Mouse (Mus musculus): ENCODE measurements around the gene Pold2. TPM values are rescaled to one million over a fixed set of nuclear protein-coding genes. Genes with fewer than 3 reads are reported as not detected.
"Not testable (repeated sequence)": the region's sequence is repeated elsewhere in the genome, so short reads cannot be mapped to it uniquely, and the experiment has no call there.

Gene Pold2
- polyA plus RNA-seq, 1 experiment from 2014 or later = 48.6 TPM

DNA sequence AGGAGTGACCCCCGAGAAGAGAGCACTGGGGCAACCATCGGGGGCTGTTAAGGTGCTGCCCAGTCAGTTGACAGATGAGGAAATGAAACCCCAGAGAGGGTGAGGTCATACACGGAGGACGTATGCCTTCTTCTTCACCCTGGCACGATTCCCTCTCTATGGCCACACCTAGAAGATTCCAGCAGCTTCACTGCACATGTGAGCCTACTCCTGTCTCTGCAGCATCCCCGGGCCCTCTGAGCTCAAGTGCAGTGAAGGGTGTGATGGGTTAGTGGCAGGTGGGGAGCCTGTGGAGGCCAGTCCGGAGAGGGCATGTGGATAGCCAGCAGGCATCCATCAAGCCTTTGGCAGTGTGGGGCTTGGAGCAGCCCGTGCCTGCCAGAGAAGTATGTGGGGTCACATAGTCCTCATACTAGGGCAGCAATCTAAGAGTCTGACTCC, 14.1 kb upstream of the Pold2 start:
- no peak overlapping the region for H3K9ac ChIP-seq (replicated peaks; ENCODE audit: low read depth, low read length)
- H3K36me3 ChIP-seq (ENCODE audit: control insufficient read depth, insufficient read depth, low read length) = no peaks in the 10 kb centered on the region
- ATAC-seq (ENCODE audit: low read depth) = 0 out of 2 replicates have a peak, but pooled peaks have one; percentile 26
- no peaks in the 10 kb centered on the region for H3K9me3 ChIP-seq (ENCODE audit: control insufficient read depth, low read length)
- H3K4me2 ChIP-seq (ENCODE audit: low read depth, low read length) = no peak overlapping the region
- H3K4me3 ChIP-seq (ENCODE audit: low read depth, low read length) = no peak overlapping the region
- H3K27me3 ChIP-seq (ENCODE audit: control insufficient read depth, insufficient read depth, low read length) = no peaks in the 10 kb centered on the region
- 59% methylated on average over 8 of the region's 8 CpGs for WGBS
- 0 out of 2 replicates have a peak, but pooled peaks cover 3% of the 10 kb centered on the region for H3K4me1 ChIP-seq (ENCODE audit: control insufficient read depth, insufficient read depth, low read length)
- H3K27ac ChIP-seq (ENCODE audit: low read depth, low read length) = no peak overlapping the region

DNA sequence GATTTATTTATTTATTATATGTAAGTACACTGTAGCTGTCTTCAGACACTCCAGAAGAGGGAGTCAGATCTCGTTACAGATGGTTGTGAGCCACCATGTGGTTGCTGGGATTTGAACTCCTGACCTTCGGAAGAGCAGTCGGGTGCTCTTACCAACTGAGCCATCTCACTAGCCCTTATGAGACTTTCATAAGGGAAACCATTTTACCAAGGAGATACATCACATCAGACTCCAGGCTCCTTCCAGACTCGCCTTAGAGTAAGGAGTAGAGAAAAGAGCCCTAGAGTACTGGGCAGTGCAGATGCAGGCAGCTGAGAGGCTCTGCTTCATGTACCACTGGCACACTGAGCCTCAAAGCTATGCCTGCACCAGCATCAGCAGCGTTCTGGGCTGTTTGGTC, 10.5 kb upstream of the Pold2 start:
- peak overlapping the region; percentile 10; the same call in 1 of the 2 replicates for H3K27ac ChIP-seq (ENCODE audit: low read depth, low read length)
- 75% methylated on average over 4 of the region's 5 CpGs for WGBS
- ATAC-seq (ENCODE audit: low read depth) = not testable (repeated sequence)

DNA sequence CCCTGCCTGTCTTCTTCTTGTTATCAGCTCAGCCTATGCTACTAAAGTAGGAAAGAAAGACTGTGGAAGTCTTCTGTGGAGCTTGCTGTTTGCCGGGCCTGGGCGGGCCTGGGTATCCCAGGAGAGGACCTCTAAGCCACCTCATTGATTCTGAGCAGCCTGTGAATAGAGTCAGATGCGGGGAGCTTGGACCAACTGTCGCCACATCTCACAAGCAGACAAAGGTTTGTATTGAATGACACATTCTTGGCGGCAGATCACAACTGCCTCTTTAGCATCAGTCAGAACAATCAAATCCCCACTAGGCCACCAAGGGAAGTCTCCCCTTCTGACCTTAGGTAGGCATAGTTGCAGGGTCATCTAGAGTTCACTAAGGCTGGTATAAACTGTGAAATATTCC, 9.2 kb upstream of the Pold2 start:
- 14% methylated on average over 5 of the region's 5 CpGs for WGBS
- H3K4me2 ChIP-seq (ENCODE audit: low read depth, low read length) = no peak overlapping the region
- no peak overlapping the region for H3K9ac ChIP-seq (replicated peaks; ENCODE audit: low read depth, low read length)
- 0 out of 2 replicates have a peak, but pooled peaks cover 5% of the 10 kb centered on the region for H3K4me1 ChIP-seq (ENCODE audit: control insufficient read depth, insufficient read depth, low read length)
- H3K36me3 ChIP-seq (ENCODE audit: control insufficient read depth, insufficient read depth, low read length) = no peaks in the 10 kb centered on the region
- no peaks in the 10 kb centered on the region for H3K9me3 ChIP-seq (ENCODE audit: control insufficient read depth, low read length)
- no peak overlapping the region for H3K27ac ChIP-seq (ENCODE audit: low read depth, low read length)
- no peak overlapping the region for H3K4me3 ChIP-seq (ENCODE audit: low read depth, low read length)
- no peaks in the 10 kb centered on the region for H3K27me3 ChIP-seq (ENCODE audit: control insufficient read depth, insufficient read depth, low read length)
- no peak for ATAC-seq (ENCODE audit: low read depth)

More for the DNA sequence above, 10.5 kb upstream of the Pold2 start:
- H3K9me3 ChIP-seq (ENCODE audit: control insufficient read depth, low read length); H3K27me3 ChIP-seq (ENCODE audit: control insufficient read depth, insufficient read depth, low read length); H3K9ac ChIP-seq (replicated peaks; ENCODE audit: low read depth, low read length); H3K4me3 ChIP-seq (ENCODE audit: low read depth, low read length); H3K36me3 ChIP-seq (ENCODE audit: control insufficient read depth, insufficient read depth, low read length); H3K4me2 ChIP-seq (ENCODE audit: low read depth, low read length); H3K4me1 ChIP-seq (ENCODE audit: control insufficient read depth, insufficient read depth, low read length): not testable (repeated sequence)

DNA sequence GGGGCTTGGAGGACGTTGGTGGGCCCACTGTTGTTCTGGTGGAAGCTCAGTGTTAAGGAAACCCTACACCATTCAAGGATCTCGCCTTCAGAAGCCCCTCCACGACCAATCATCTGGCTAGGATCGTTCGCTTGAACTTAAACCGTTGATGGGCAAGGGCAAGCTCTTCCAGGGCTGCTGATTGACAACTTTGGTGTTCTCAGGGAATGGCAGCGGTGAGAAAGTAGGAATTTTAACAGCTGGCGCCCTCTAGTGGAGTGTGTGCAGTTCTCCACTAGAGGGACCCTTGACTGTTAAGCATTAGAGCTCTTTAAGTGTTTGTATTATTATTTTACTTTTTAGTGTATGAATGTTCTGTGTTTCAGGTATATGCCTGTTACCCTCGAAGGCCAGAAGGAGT, 8.1 kb upstream of the Pold2 start:
- ATAC-seq (ENCODE audit: low read depth) = no peak
- H3K4me2 ChIP-seq (ENCODE audit: low read depth, low read length) = no peak overlapping the region
- H3K4me1 ChIP-seq (ENCODE audit: control insufficient read depth, insufficient read depth, low read length) = 0 out of 2 replicates have a peak, but pooled peaks cover 3% of the 10 kb centered on the region
- no peak overlapping the region for H3K4me3 ChIP-seq (ENCODE audit: low read depth, low read length)
- 17% methylated on average over 9 of the region's 9 CpGs for WGBS
- no peaks in the 10 kb centered on the region for H3K9me3 ChIP-seq (ENCODE audit: control insufficient read depth, low read length)
- H3K27ac ChIP-seq (ENCODE audit: low read depth, low read length) = no peak overlapping the region
- no peak overlapping the region for H3K9ac ChIP-seq (replicated peaks; ENCODE audit: low read depth, low read length)
- no peaks in the 10 kb centered on the region for H3K36me3 ChIP-seq (ENCODE audit: control insufficient read depth, insufficient read depth, low read length)
- no peaks in the 10 kb centered on the region for H3K27me3 ChIP-seq (ENCODE audit: control insufficient read depth, insufficient read depth, low read length)

DNA sequence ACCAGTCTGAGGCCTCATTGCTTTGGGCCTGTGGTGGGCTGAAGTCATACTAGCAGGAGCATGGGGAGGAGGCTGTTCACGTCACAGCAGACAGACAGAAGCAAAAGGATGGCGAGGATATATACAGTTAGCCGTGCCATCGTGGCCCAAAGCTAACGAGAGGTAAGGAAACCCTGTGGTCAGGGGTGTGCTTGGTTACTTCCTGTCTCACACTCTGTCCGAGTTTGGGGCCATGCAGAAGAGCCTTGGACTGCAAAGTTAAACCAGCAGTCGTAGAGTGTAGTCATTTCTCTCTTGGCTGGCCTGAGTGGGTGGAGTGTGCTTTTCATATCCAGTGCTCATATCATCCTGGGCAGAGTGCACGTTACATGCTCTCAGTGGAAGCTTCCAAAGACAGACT, 4.4 kb upstream of the Pold2 start:
- no peak overlapping the region for H3K9ac ChIP-seq (replicated peaks; ENCODE audit: low read depth, low read length)
- H3K4me2 ChIP-seq (ENCODE audit: low read depth, low read length) = no peak overlapping the region
- H3K27ac ChIP-seq (ENCODE audit: low read depth, low read length) = no peak overlapping the region
- H3K36me3 ChIP-seq (ENCODE audit: control insufficient read depth, insufficient read depth, low read length) = no peaks in the 10 kb centered on the region
- no peaks in the 10 kb centered on the region for H3K9me3 ChIP-seq (ENCODE audit: control insufficient read depth, low read length)
- no peak overlapping the region for H3K4me3 ChIP-seq (ENCODE audit: low read depth, low read length)
- ATAC-seq (ENCODE audit: low read depth) = no peak
- peaks cover 3% of the 10 kb centered on the region; the same call in 1 of the 2 replicates for H3K4me1 ChIP-seq (ENCODE audit: control insufficient read depth, insufficient read depth, low read length)
- WGBS = 87% methylated on average over 8 of the region's 8 CpGs
- no peaks in the 10 kb centered on the region for H3K27me3 ChIP-seq (ENCODE audit: control insufficient read depth, insufficient read depth, low read length)

DNA sequence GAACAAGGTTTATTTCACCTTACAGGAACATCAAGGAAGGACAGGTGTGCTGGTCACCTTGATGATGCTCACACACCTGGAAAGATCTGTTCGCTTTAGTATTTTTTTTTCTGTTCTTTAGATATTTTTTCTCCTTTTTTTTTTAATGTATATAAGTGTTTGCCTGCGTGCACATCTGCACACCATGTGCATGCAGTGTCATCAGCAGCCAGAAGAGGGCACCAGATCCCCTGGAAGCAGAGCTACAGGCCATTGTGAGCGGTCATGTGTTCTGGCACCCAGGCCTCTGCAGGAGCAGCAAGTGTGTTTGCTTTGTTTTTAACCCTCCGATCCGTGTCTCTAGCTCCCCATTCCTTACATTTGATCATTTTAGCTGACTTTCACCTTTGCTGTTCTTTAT, 1.8 kb upstream of the Pold2 start:
- no peaks in the 10 kb centered on the region for H3K36me3 ChIP-seq (ENCODE audit: control insufficient read depth, insufficient read depth, low read length)
- no peak for ATAC-seq (ENCODE audit: low read depth)
- no peak overlapping the region for H3K4me2 ChIP-seq (ENCODE audit: low read depth, low read length)
- H3K27ac ChIP-seq (ENCODE audit: low read depth, low read length) = no peak overlapping the region
- WGBS = 48% methylated on average over 5 of the region's 5 CpGs
- no peaks in the 10 kb centered on the region for H3K9me3 ChIP-seq (ENCODE audit: control insufficient read depth, low read length)
- H3K4me3 ChIP-seq (ENCODE audit: low read depth, low read length) = no peak overlapping the region
- H3K9ac ChIP-seq (replicated peaks; ENCODE audit: low read depth, low read length) = no peak overlapping the region
- H3K4me1 ChIP-seq (ENCODE audit: control insufficient read depth, insufficient read depth, low read length) = peaks cover 8% of the 10 kb centered on the region
- no peaks in the 10 kb centered on the region for H3K27me3 ChIP-seq (ENCODE audit: control insufficient read depth, insufficient read depth, low read length)

DNA sequence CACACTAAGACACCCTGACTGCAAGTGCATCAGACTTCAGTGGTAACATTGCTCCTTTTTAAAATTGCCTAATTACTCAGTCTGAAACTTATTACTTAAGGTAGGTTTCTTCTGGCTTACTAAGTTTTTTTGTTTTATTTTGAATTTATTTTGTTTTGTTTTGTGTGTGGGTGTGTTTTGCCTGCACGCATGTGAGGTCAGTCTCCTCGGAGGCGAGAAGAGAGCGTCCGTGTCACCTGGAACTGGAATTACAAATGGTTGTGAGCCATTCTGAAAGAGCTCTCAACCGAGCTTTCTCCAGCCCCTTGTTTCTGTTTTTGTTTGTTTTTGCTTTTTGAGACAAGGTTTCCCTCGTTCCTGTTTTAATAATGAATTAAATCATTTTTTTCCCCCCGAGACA, 569 bp upstream of the Pold2 start:
- no peak; the same call in 1 of the 2 replicates for ATAC-seq (ENCODE audit: low read depth)
- H3K4me3 ChIP-seq (ENCODE audit: low read depth, low read length) = peak overlapping the region; percentile 63
- peak overlapping the region; percentile 68 for H3K4me2 ChIP-seq (ENCODE audit: low read depth, low read length)
- peak overlapping the region; percentile 57 for H3K9ac ChIP-seq (replicated peaks; ENCODE audit: low read depth, low read length)
- H3K9me3 ChIP-seq (ENCODE audit: control insufficient read depth, low read length) = no peaks in the 10 kb centered on the region
- H3K27ac ChIP-seq (ENCODE audit: low read depth, low read length) = peak overlapping the region; percentile 82
- H3K36me3 ChIP-seq (ENCODE audit: control insufficient read depth, insufficient read depth, low read length) = no peaks in the 10 kb centered on the region
- peaks cover 8% of the 10 kb centered on the region for H3K4me1 ChIP-seq (ENCODE audit: control insufficient read depth, insufficient read depth, low read length)
- WGBS = 29% methylated on average over 8 of the region's 8 CpGs
- no peaks in the 10 kb centered on the region for H3K27me3 ChIP-seq (ENCODE audit: control insufficient read depth, insufficient read depth, low read length)

DNA sequence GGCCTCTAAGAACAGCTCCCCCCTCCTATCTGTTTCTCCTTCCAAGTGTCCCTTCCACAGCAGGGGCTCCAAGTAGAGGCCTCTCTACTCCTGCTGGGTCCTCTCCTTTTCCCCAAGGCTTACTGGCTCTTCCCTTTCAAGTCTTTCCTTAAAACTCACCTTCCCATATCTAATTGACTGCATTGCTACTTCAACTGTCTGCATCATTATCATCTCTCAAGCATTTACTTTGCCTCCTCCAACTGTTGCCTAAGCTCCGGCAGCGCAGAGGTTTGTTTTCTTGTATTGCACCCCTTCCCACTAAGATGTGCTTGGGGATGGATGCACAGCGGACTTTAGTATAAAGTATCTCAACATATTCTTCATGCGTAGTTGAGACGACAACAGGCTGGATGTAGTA, 671 bp downstream of the Pold2 start:
- peaks cover 8% of the 10 kb centered on the region for H3K4me1 ChIP-seq (ENCODE audit: control insufficient read depth, insufficient read depth, low read length)
- H3K27me3 ChIP-seq (ENCODE audit: control insufficient read depth, insufficient read depth, low read length) = no peaks in the 10 kb centered on the region
- peak overlapping the region; percentile 55; the same call in 1 of the 2 replicates for H3K9ac ChIP-seq (replicated peaks; ENCODE audit: low read depth, low read length)
- WGBS = 2% methylated on average over 5 of the region's 5 CpGs
- H3K4me2 ChIP-seq (ENCODE audit: low read depth, low read length) = peak overlapping the region; percentile 68
- no peaks in the 10 kb centered on the region for H3K36me3 ChIP-seq (ENCODE audit: control insufficient read depth, insufficient read depth, low read length)
- H3K27ac ChIP-seq (ENCODE audit: low read depth, low read length) = no peak overlapping the region
- no peaks in the 10 kb centered on the region for H3K9me3 ChIP-seq (ENCODE audit: control insufficient read depth, low read length)
- ATAC-seq (ENCODE audit: low read depth) = no peak
- H3K4me3 ChIP-seq (ENCODE audit: low read depth, low read length) = peak overlapping the region; percentile 63

DNA sequence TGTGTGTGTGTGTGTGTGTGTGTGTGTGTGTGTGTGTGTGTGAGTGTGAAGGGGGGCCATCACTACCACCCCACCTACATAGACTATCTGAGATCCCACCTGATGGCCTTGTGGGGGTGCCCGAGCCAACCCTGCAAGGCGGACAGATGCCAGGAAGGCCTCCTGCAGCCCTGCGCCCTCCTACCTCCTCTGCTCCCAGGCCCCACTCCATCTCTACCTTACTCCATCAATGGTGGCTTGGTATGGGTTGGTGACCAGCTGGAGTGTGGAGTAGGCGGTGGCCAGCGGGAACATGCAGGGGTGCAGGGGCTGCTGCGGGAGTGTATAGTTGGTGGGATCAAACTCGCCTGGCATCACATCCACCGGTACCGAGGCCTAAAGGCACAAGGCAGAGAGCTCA, 4.9 kb downstream of the Pold2 start:
- Histone ChIP-seq H3K4me3 (ENCODE audit: low read depth, low read length) (no peak overlapping the region), H3K36me3 (ENCODE audit: control insufficient read depth, insufficient read depth, low read length) (peaks cover 10% of the 10 kb centered on the region), H3K4me1 (ENCODE audit: control insufficient read depth, insufficient read depth, low read length) (peaks cover 8% of the 10 kb centered on the region), H3K9ac (replicated peaks; ENCODE audit: low read depth, low read length) (no peak overlapping the region), H3K4me2 (ENCODE audit: low read depth, low read length) (no peak overlapping the region), H3K9me3 (ENCODE audit: control insufficient read depth, low read length) (no peaks in the 10 kb centered on the region), H3K27ac (ENCODE audit: low read depth, low read length) (no peak overlapping the region), H3K27me3 (ENCODE audit: control insufficient read depth, insufficient read depth, low read length) (no peaks in the 10 kb centered on the region)
- ATAC-seq (ENCODE audit: low read depth) = no peak
- 96% methylated on average over 8 of the region's 9 CpGs for WGBS
